Mouse (Mus musculus): Measurements from ENCODE around the gene Slc7a14. TPM values are rescaled to one million over a fixed set of nuclear protein-coding genes. Genes with fewer than 3 reads are reported as not detected.

The Slc7a14 gene
- polyA plus RNA-seq, 1 experiment = not detected

GRCm38 (mm10) chr3:31160046-31160445 lies 150.1 kb downstream of the Slc7a14 start:
- Histone ChIP-seq H3K36me3 (ENCODE audit: control insufficient read depth, insufficient read depth, low read length) (no peaks in the 10 kb centered on the region), H3K27me3 (ENCODE audit: control insufficient read depth, insufficient read depth, low read length) (no peaks in the 10 kb centered on the region), H3K4me3 (ENCODE audit: extremely low read depth, insufficient read depth, insufficient read length) (no peak overlapping the region), H3K4me1 (ENCODE audit: control insufficient read depth, insufficient read depth, insufficient read length) (no peaks in the 10 kb centered on the region), H3K27ac (ENCODE audit: insufficient read depth, low read length) (no peak overlapping the region)
- WGBS = 52% methylated on average over 10 of the region's 10 CpGs
- TF ChIP-seq CTCF (IDR thresholded peaks at IDR 0.05; ENCODE audit: extremely low read depth, insufficient read depth, insufficient read length, insufficient replicate concordance) (no peak), POLR2A (IDR thresholded peaks at IDR 0.05; ENCODE audit: low read depth, low read length) (no peak)
- no peak for DNase-seq (ENCODE audit: low read depth in 1 of 2, low spot score in 2 of 2)

- WGBS = 77% methylated on average over 15 of the region's 15 CpGs
- no peak for DNase-seq (ENCODE audit: low read depth in 1 of 2, low spot score in 2 of 2)
- no peaks in the 10 kb centered on the region for H3K36me3 ChIP-seq (ENCODE audit: control insufficient read depth, insufficient read depth, low read length)
Measured at GRCm38 (mm10) chr3:31157776-31158175, 152.4 kb downstream of the Slc7a14 start.

GRCm38 (mm10) chr3:31156126-31156525 lies 154.1 kb downstream of the Slc7a14 start:
- TF ChIP-seq POLR2A (IDR thresholded peaks at IDR 0.05; ENCODE audit: low read depth, low read length) (no peak), CTCF (IDR thresholded peaks at IDR 0.05; ENCODE audit: extremely low read depth, insufficient read depth, insufficient read length, insufficient replicate concordance) (no peak)
- no peak overlapping the region for H3K4me3 ChIP-seq (ENCODE audit: extremely low read depth, insufficient read depth, insufficient read length)
- DNase-seq (ENCODE audit: low read depth in 1 of 2, low spot score in 2 of 2) = no peak
- WGBS = 88% methylated on average over 3 of the region's 3 CpGs
- H3K36me3 ChIP-seq (ENCODE audit: control insufficient read depth, insufficient read depth, low read length) = no peaks in the 10 kb centered on the region
- H3K27me3 ChIP-seq (ENCODE audit: control insufficient read depth, insufficient read depth, low read length) = no peaks in the 10 kb centered on the region
- H3K4me1 ChIP-seq (ENCODE audit: control insufficient read depth, insufficient read depth, insufficient read length) = no peaks in the 10 kb centered on the region
- no peak overlapping the region for H3K27ac ChIP-seq (ENCODE audit: insufficient read depth, low read length)

More at GRCm38 (mm10) chr3:31157776-31158175, 152.4 kb downstream of the Slc7a14 start:
- H3K27ac ChIP-seq (ENCODE audit: insufficient read depth, low read length) = no peak overlapping the region
- no peaks in the 10 kb centered on the region for H3K4me1 ChIP-seq (ENCODE audit: control insufficient read depth, insufficient read depth, insufficient read length)
- no peaks in the 10 kb centered on the region for H3K27me3 ChIP-seq (ENCODE audit: control insufficient read depth, insufficient read depth, low read length)
- TF ChIP-seq CTCF (IDR thresholded peaks at IDR 0.05; ENCODE audit: extremely low read depth, insufficient read depth, insufficient read length, insufficient replicate concordance) = no peak
- no peak overlapping the region for H3K4me3 ChIP-seq (ENCODE audit: extremely low read depth, insufficient read depth, insufficient read length)

Other genes with a start within 250 kb of the Slc7a14 start
- gene Skil, start 215.3 kb downstream of the Slc7a14 start, polyA plus RNA-seq (2012; rRNA removed) = 4.7 and 5.5 TPM in 2 replicates
- gene Cldn11, start 160.5 kb downstream of the Slc7a14 start, polyA plus RNA-seq (2012; rRNA removed) = 0.06 TPM in 1 of 2 replicates, not detected in the other

Data from spleen, adult 2 months (tissue).